Comparison of ENCODE assay signal across 16 mouse cellular contexts in genomic region chr6:117407206-117407858, GRCm38 (mm10).
DNase-seq lines count a peak whose midpoint lies in the region; ATAC-seq and TF ChIP-seq lines count a peak whose summit lies in the region.
"Had no signal": no experiment of that assay in that cellular context is flagged by ENCODE, and none has a peak within 500 bp of the region (broad histone marks: within the 10 kb centered on the region; RNA-seq: fewer than 3 reads in every experiment).

No protein-coding gene starts in this region.

- WGBS in kidney, adult 2 months, result 41% methylated on average over 15 of the region's 15 CpGs
- 16% methylated on average over 15 of the region's 15 CpGs for WGBS in neural tube, embryonic 11.5 days
- WGBS in limb, embryonic 12.5 days, result 6% methylated on average over 15 of the region's 15 CpGs
- WGBS in forebrain, embryonic 13.5 days, result 62% methylated on average over 15 of the region's 15 CpGs
- WGBS in lung, postnatal 0 days, result 72% methylated on average over 15 of the region's 15 CpGs

- no peak for TF ChIP-seq POLR2A in kidney, adult 2 months (IDR thresholded peaks at IDR 0.05; ENCODE audit: low read depth, low read length)

- H3K27ac ChIP-seq in kidney, adult 2 months (ENCODE audit: insufficient read depth, low read depth, low read length), result no peak overlapping the region
- no peak overlapping the region for H3K27ac ChIP-seq in neural tube, embryonic 11.5 days (ENCODE audit: low read depth, low read length)
- peak overlapping the region; percentile 65 for H3K27ac ChIP-seq in limb, embryonic 12.5 days
- H3K27ac ChIP-seq in forebrain, embryonic 13.5 days, result no peak overlapping the region
- H3K27ac ChIP-seq in lung, postnatal 0 days (ENCODE audit: low read length), result no peak overlapping the region
- H3K27ac ChIP-seq: left cerebral cortex, adult 2 months had no signal

- H3K9ac ChIP-seq in neural tube, embryonic 11.5 days (ENCODE audit: low read length), result no peak overlapping the region
- H3K9ac ChIP-seq in limb, embryonic 12.5 days (replicated peaks), result no peak overlapping the region
- H3K9ac ChIP-seq in forebrain, embryonic 13.5 days, result no peak overlapping the region
- H3K9ac ChIP-seq in lung, postnatal 0 days (replicated peaks; ENCODE audit: low read depth), result no peak overlapping the region

- H3K4me3 ChIP-seq in kidney, adult 2 months (ENCODE audit: insufficient read depth, low read depth, low read length), result no peak overlapping the region
- H3K4me3 ChIP-seq in neural tube, embryonic 11.5 days (ENCODE audit: low read depth, low read length), result no peak overlapping the region
- H3K4me3 ChIP-seq in limb, embryonic 12.5 days (replicated peaks), result no peak overlapping the region
- no peak overlapping the region for H3K4me3 ChIP-seq in forebrain, embryonic 13.5 days
- no peak overlapping the region for H3K4me3 ChIP-seq in lung, postnatal 0 days (ENCODE audit: low read depth, low read length)
- H3K4me3 ChIP-seq: left cerebral cortex, adult 2 months; megakaryocyte, embryonic 14.5 days; myocyte had no signal

- no peaks in the 10 kb centered on the region for H3K27me3 ChIP-seq in kidney, adult 2 months (replicated peaks; ENCODE audit: control insufficient read depth, insufficient read depth, low read length)
- H3K27me3 ChIP-seq in neural tube, embryonic 11.5 days (ENCODE audit: control insufficient read depth, insufficient read depth, low read length), result peaks cover 32% of the 10 kb centered on the region
- H3K27me3 ChIP-seq in limb, embryonic 12.5 days, result peaks cover 49% of the 10 kb centered on the region
- no peaks in the 10 kb centered on the region for H3K27me3 ChIP-seq in forebrain, embryonic 13.5 days
- no peaks in the 10 kb centered on the region for H3K27me3 ChIP-seq in lung, postnatal 0 days (replicated peaks; ENCODE audit: insufficient read depth, low read length)
- H3K27me3 ChIP-seq: megakaryocyte, embryonic 14.5 days had no signal

- ATAC-seq in neural tube, embryonic 11.5 days (ENCODE audit: insufficient read depth, low FRiP score, low TSS enrichment), result peak; percentile 70; the same call in 1 of the 2 replicates
- peak; percentile 75; the same call in 1 of the 2 replicates for ATAC-seq in limb, embryonic 12.5 days (ENCODE audit: insufficient number of reproducible peaks, insufficient read depth, low FRiP score, low TSS enrichment, low read depth)
- ATAC-seq in forebrain, embryonic 13.5 days, result no peak
- no peak for ATAC-seq in lung, postnatal 0 days
- ATAC-seq: activated CD4-positive, CD25-positive, alpha-beta regulatory T cell, adult 4 months had no signal

- H3K4me2 ChIP-seq in neural tube, embryonic 11.5 days (ENCODE audit: low read depth), result peak overlapping the region; percentile 4
- H3K4me2 ChIP-seq in limb, embryonic 12.5 days, result peak overlapping the region; percentile 35
- H3K4me2 ChIP-seq in forebrain, embryonic 13.5 days, result no peak overlapping the region
- H3K4me2 ChIP-seq in lung, postnatal 0 days (replicated peaks; ENCODE audit: low read depth, low read length), result no peak overlapping the region

- DNase-seq in kidney, adult 2 months, result peak; percentile 22
- no peak for DNase-seq in kidney, adult 18-20 months
- DNase-seq in neural tube, embryonic 11.5 days (ENCODE audit: low spot score), result peak; percentile 26
- no peak for DNase-seq in neural tube, embryonic 10.5 days (ENCODE audit: extremely low spot score, low spot score)
- no peak for DNase-seq in urinary bladder, adult 18-20 months (ENCODE audit: low spot score in 2 of 2)
- DNase-seq in lung, postnatal 0 days (ENCODE audit: low spot score), result no peak
- DNase-seq: heart, adult 18-20 months; lung, adult 18-20 months; right cerebral cortex, postnatal 25 days; thymus, postnatal 4 days had no signal

- no peak for TF ChIP-seq EP300 in lung, postnatal 0 days (IDR thresholded peaks at IDR 0.05)

- no peak for TF ChIP-seq CTCF in kidney, adult 2 months (conservative IDR thresholded peaks at IDR 0.05; ENCODE audit: insufficient read depth, insufficient read length, low read depth, low read length)
- no peak for TF ChIP-seq CTCF in lung, postnatal 0 days (IDR thresholded peaks at IDR 0.05)

- H3K36me3 ChIP-seq in kidney, adult 2 months (ENCODE audit: control insufficient read depth, insufficient read depth, low read length), result no peaks in the 10 kb centered on the region
- no peaks in the 10 kb centered on the region for H3K36me3 ChIP-seq in neural tube, embryonic 11.5 days (ENCODE audit: control insufficient read depth, insufficient read depth, low read length)
- no peaks in the 10 kb centered on the region for H3K36me3 ChIP-seq in limb, embryonic 12.5 days
- H3K36me3 ChIP-seq in forebrain, embryonic 13.5 days (ENCODE audit: poor library complexity, severe bottlenecking), result no peaks in the 10 kb centered on the region
- H3K36me3 ChIP-seq in lung, postnatal 0 days (ENCODE audit: insufficient read depth, low read length), result no peaks in the 10 kb centered on the region

- no peaks in the 10 kb centered on the region for H3K9me3 ChIP-seq in neural tube, embryonic 11.5 days (ENCODE audit: control insufficient read depth, low read length)
- H3K9me3 ChIP-seq in limb, embryonic 12.5 days, result no peaks in the 10 kb centered on the region
- H3K9me3 ChIP-seq in forebrain, embryonic 13.5 days (replicated peaks), result no peaks in the 10 kb centered on the region
- no peaks in the 10 kb centered on the region for H3K9me3 ChIP-seq in lung, postnatal 0 days (ENCODE audit: low read length)

- no peaks in the 10 kb centered on the region for H3K4me1 ChIP-seq in kidney, adult 2 months (ENCODE audit: control insufficient read depth, insufficient read depth, low read length)
- peaks cover 14% of the 10 kb centered on the region for H3K4me1 ChIP-seq in neural tube, embryonic 11.5 days (ENCODE audit: control insufficient read depth, insufficient read depth, low read length)
- H3K4me1 ChIP-seq in limb, embryonic 12.5 days (replicated peaks), result peaks cover 32% of the 10 kb centered on the region
- peaks cover 10% of the 10 kb centered on the region; the same call in 1 of the 2 replicates for H3K4me1 ChIP-seq in forebrain, embryonic 13.5 days
- H3K4me1 ChIP-seq in lung, postnatal 0 days (ENCODE audit: insufficient read depth, low read depth, low read length), result no peaks in the 10 kb centered on the region
- H3K4me1 ChIP-seq: megakaryocyte, embryonic 14.5 days had no signal

Comparison
In these comparisons a context has a peak if more than half of its experiments do, and no peak if none do; other contexts are left out.
1. DNase-seq: peak in kidney, adult 2 months (single experiment) and neural tube, embryonic 11.5 days (single experiment); none in kidney, adult 18-20 months (single experiment), neural tube, embryonic 10.5 days (single experiment), urinary bladder, adult 18-20 months (0 of 2) and lung, postnatal 0 days (single experiment).
2. ATAC-seq: peak in neural tube, embryonic 11.5 days (single experiment) and limb, embryonic 12.5 days (single experiment); none in forebrain, embryonic 13.5 days (single experiment) and lung, postnatal 0 days (single experiment).
3. H3K4me2 ChIP-seq: peak in neural tube, embryonic 11.5 days (single experiment) and limb, embryonic 12.5 days (single experiment); none in forebrain, embryonic 13.5 days (single experiment) and lung, postnatal 0 days (single experiment).